Mouse (Mus musculus) hindbrain, embryonic 14.5 days (tissue): ENCODE measurements around the gene Rasef. TPM values are rescaled to one million over a fixed set of nuclear protein-coding genes. Genes with fewer than 3 reads are reported as not detected.
"Not testable (repeated sequence)": the region's sequence is repeated elsewhere in the genome, so short reads cannot be mapped to it uniquely, and the experiment has no call there.

Source experiments
- ATAC-seq: fragments of 200-750 bp; cut with Nextera tagmentation; 2 replicates; pipeline ENCODE4 v1.8.0; 2017; ENCODE audit warnings: moderate number of reproducible peaks, mild to moderate bottlenecking, moderate TSS enrichment, moderate library complexity; ENCODE audit not compliant: low FRiP score
- DNase-seq: peaks from one replicate; pipeline ENCODE4 v3.0.0-alpha.2; 2015; ENCODE audit warnings: low spot score
- H3K27ac ChIP-seq: fragments of 300-500 bp; sonication (generic); 2 replicates; pipeline ENCODE4 v1.5.1; 2014; ENCODE audit warnings: mild to moderate bottlenecking, moderate library complexity
- H3K27me3 ChIP-seq: fragments of 300-500 bp; sonication (generic); 2 replicates; pipeline ENCODE4 v1.6.1; 2014; ENCODE audit warnings: mild to moderate bottlenecking, low read length, mixed read lengths; ENCODE audit not compliant: control insufficient read depth, insufficient read depth
- H3K36me3 ChIP-seq: fragments of 300-500 bp; sonication (generic); replicated peaks from 2 replicates; pipeline ENCODE4 v1.6.1; 2014; ENCODE audit not compliant: control insufficient read depth, insufficient read depth
- H3K4me1 ChIP-seq: fragments of 300-500 bp; sonication (generic); replicated peaks from 2 replicates; pipeline ENCODE4 v1.6.1; 2014; ENCODE audit warnings: antibody characterized with exemption, low read length, mixed read lengths; ENCODE audit not compliant: control insufficient read depth, insufficient read depth
- H3K4me2 ChIP-seq: fragments of 300-500 bp; sonication (generic); replicated peaks from 2 replicates; pipeline ENCODE4 v1.6.1; 2014; ENCODE audit warnings: mild to moderate bottlenecking, moderate library complexity
- H3K4me3 ChIP-seq: fragments of 300-500 bp; sonication (generic); replicated peaks from 2 replicates; pipeline ENCODE4 v1.5.1; 2014; ENCODE audit warnings: mild to moderate bottlenecking, low read length
- H3K9ac ChIP-seq: fragments of 300-500 bp; sonication (generic); 2 replicates; pipeline ENCODE4 v1.6.1; 2014
- H3K9me3 ChIP-seq: fragments of 300-500 bp; sonication (generic); 2 replicates; pipeline ENCODE4 v1.6.1; 2016; ENCODE audit warnings: low read length; ENCODE audit not compliant: control insufficient read depth
- WGBS: fragments of 180-500 bp; shearing (Covaris S2); extraction: QIAGEN DNeasy Blood & Tissue Kit; methylation state at CpG from one replicate; pipeline ENCODE4 v1.1.7; 2014; 5-methylcytosine and 5-hydroxymethylcytosine counted together
- polyA plus RNA-seq: library from polyadenylated mRNA; unstranded; fragments of >200 nt; fragmentation: Nextera tagmentation; extraction: Ambion mirVana; gene quantifications from 2 replicates; pipeline ENCODE4 v1.2.1, GENCODE M21; 2014

Gene Rasef
- polyA plus RNA-seq, 1 experiment from 2014 or later = 0.66 TPM

DNA sequence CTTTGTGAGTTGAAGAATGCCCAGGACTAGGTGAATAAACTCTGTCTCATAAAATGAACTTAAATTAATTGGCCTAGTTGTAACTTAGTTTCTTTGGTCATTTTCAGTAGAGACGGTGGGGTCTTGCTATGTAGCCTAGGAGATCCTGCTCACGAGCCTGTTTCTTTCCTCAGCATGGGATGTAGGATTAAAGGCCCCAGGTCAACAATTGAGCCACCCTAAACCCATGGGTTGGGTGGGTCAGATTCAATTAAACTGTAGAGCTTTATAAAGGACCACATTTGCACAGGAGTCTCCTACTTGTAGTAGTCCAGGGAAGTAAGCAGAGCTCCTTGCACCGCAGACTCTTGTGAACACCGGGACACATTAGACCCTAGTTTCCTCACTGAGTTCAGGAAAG is 122.7 kb downstream of the Rasef start, which contains the start of gene Gm11239:
Gene Gm11239, plus strand, starts transcription at position 301 of the 400 bp plus-strand sequence.
- DNase-seq, H3K4me2 ChIP-seq, ATAC-seq, H3K4me1 ChIP-seq, H3K9ac ChIP-seq, H3K4me3 ChIP-seq, H3K36me3 ChIP-seq, H3K27ac ChIP-seq, H3K9me3 ChIP-seq, H3K27me3 ChIP-seq: not testable (repeated sequence)
- WGBS = no CpG with 5 or more reads among the region's 4 CpGs

Other genes with a start within 250 kb of the Rasef start
- gene Gm11238, start 183.1 kb downstream of the Rasef start, polyA plus RNA-seq = not detected in 2 replicates
- not detected in 2 replicates for gene Gm11237, start 168.0 kb downstream of the Rasef start, polyA plus RNA-seq
- gene Gm11236, start 152.9 kb downstream of the Rasef start, polyA plus RNA-seq = not detected in 2 replicates
- not detected in 2 replicates for gene Gm11239, start 122.6 kb downstream of the Rasef start, polyA plus RNA-seq
- not detected in 2 replicates for gene Gm428, start 107.5 kb downstream of the Rasef start, polyA plus RNA-seq
- gene Gm11758, start 85.3 kb upstream of the Rasef start, polyA plus RNA-seq = not detected in 2 replicates
- gene Gm11757, start 100.1 kb upstream of the Rasef start, polyA plus RNA-seq = not detected in 2 replicates
- gene Gm13871, start 115.0 kb upstream of the Rasef start, polyA plus RNA-seq = not detected in 2 replicates
- not detected in 2 replicates for gene Gm11756, start 129.8 kb upstream of the Rasef start, polyA plus RNA-seq
- not detected in 2 replicates for gene 2310002L09Rik, start 159.9 kb upstream of the Rasef start, polyA plus RNA-seq
- 36.6 and 39.5 TPM in 2 replicates for gene Frmd3, start 222.4 kb upstream of the Rasef start, polyA plus RNA-seq